ENCODE assay signal across 28 mouse cellular contexts in the genomic region with DNA sequence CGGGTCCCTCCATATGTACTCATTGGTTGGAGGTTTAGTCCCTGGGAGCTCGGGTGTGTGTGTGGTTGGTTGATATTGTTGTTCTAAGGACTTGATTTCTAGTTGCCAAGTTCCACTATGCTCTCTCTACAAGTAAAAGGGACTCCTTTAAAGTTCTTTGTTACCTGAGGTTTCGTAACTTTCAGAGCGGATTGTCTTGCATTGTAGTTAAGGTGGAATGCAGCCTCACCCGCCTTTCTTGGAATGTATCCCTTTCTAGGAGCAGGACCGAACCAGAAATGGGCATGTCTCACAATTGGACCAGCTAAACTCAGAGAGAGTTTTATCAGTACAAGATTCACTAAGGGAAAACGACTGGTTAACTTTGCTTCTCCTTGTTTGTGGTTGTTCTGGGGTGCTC. TPM values are rescaled to one million over a fixed set of nuclear protein-coding genes. Genes with fewer than 3 reads are reported as not detected.
DNase-seq lines count a peak whose midpoint lies in the region; ATAC-seq and TF ChIP-seq lines count a peak whose summit lies in the region.
"Had no signal": no experiment of that assay in that cellular context is flagged by ENCODE, and none has a peak within 500 bp of the region (broad histone marks: within the 10 kb centered on the region; RNA-seq: fewer than 3 reads in every experiment).

No protein-coding gene starts in this region.

- no peak overlapping the region for H3K27ac ChIP-seq in lung, postnatal 0 days (ENCODE audit: low read length)
- peak overlapping the region; percentile 82 for H3K27ac ChIP-seq in ES-E14 (ENCODE audit: insufficient read depth, low read depth, low read length, poor library complexity, severe bottlenecking)
- H3K27ac ChIP-seq in liver, embryonic 12.5 days: peak overlapping the region; percentile 34; the same call in 1 of the 2 replicates
- H3K27ac ChIP-seq: embryonic facial prominence, embryonic 12.5 days; forebrain, embryonic 10.5 days; forebrain, embryonic 15.5 days; hindbrain, embryonic 14.5 days; kidney, postnatal 0 days; limb, embryonic 10.5 days; limb, embryonic 15.5 days; midbrain, embryonic 12.5 days; neural tube, embryonic 13.5 days had no signal

- no peaks in the 10 kb centered on the region for H3K27me3 ChIP-seq in lung, postnatal 0 days (replicated peaks; ENCODE audit: insufficient read depth, low read length)
- no peaks in the 10 kb centered on the region for H3K27me3 ChIP-seq in liver, embryonic 12.5 days (replicated peaks)
- H3K27me3 ChIP-seq: embryonic facial prominence, embryonic 12.5 days; forebrain, embryonic 15.5 days; limb, embryonic 15.5 days; midbrain, embryonic 12.5 days; neural tube, embryonic 13.5 days had no signal

- no peaks in the 10 kb centered on the region for H3K36me3 ChIP-seq in lung, postnatal 0 days (ENCODE audit: insufficient read depth, low read length)
- no peaks in the 10 kb centered on the region for H3K36me3 ChIP-seq in ES-E14 (ENCODE audit: control insufficient read depth, insufficient read depth, low read length, poor library complexity, severe bottlenecking)
- H3K36me3 ChIP-seq in liver, embryonic 12.5 days: no peaks in the 10 kb centered on the region
- H3K36me3 ChIP-seq: embryonic facial prominence, embryonic 12.5 days; forebrain, embryonic 10.5 days; forebrain, embryonic 15.5 days; limb, embryonic 10.5 days; limb, embryonic 15.5 days; midbrain, embryonic 12.5 days; neural tube, embryonic 13.5 days had no signal

- in situ Hi-C loops in ES-E14 (cut with MboI; ENCODE audit: low sequenced_read_pairs in 2 of 2, unreplicated experiment in 2 of 2): no loop called here

- 58% methylated on average over 7 of the region's 7 CpGs for WGBS in lung, postnatal 0 days
- WGBS in liver, embryonic 12.5 days (ENCODE audit: insufficient replicate concordance): 65% methylated on average over 7 of the region's 7 CpGs

- ATAC-seq in lung, postnatal 0 days: no peak
- no peak for ATAC-seq in liver, embryonic 12.5 days
- ATAC-seq: forebrain, embryonic 15.5 days had no signal

- no peak overlapping the region for H3K4me2 ChIP-seq in lung, postnatal 0 days (replicated peaks; ENCODE audit: low read depth, low read length)
- H3K4me2 ChIP-seq in liver, embryonic 12.5 days: no peak overlapping the region
- H3K4me2 ChIP-seq: embryonic facial prominence, embryonic 12.5 days; forebrain, embryonic 15.5 days; heart, embryonic 11.5 days; hindbrain, embryonic 14.5 days; limb, embryonic 15.5 days; lung, embryonic 14.5 days; midbrain, embryonic 12.5 days; neural tube, embryonic 13.5 days had no signal

- no peak overlapping the region for H3K9ac ChIP-seq in lung, postnatal 0 days (replicated peaks; ENCODE audit: low read depth)
- no peak overlapping the region for H3K9ac ChIP-seq in ES-E14 (ENCODE audit: insufficient read depth, low read depth, low read length, poor library complexity, severe bottlenecking)
- no peak overlapping the region for H3K9ac ChIP-seq in liver, embryonic 12.5 days
- H3K9ac ChIP-seq: embryonic facial prominence, embryonic 12.5 days; forebrain, embryonic 15.5 days; hindbrain, embryonic 14.5 days; limb, embryonic 15.5 days; lung, embryonic 14.5 days; midbrain, embryonic 12.5 days; neural tube, embryonic 13.5 days had no signal

- no peaks in the 10 kb centered on the region for H3K9me3 ChIP-seq in lung, postnatal 0 days (ENCODE audit: low read length)
- H3K9me3 ChIP-seq in ES-E14 (ENCODE audit: control insufficient read depth, insufficient read depth, low read depth, low read length): no peaks in the 10 kb centered on the region
- H3K9me3 ChIP-seq in liver, embryonic 12.5 days (replicated peaks): no peaks in the 10 kb centered on the region
- H3K9me3 ChIP-seq: embryonic facial prominence, embryonic 12.5 days; forebrain, embryonic 10.5 days; forebrain, embryonic 15.5 days; limb, embryonic 10.5 days; limb, embryonic 15.5 days; midbrain, embryonic 12.5 days; neural tube, embryonic 13.5 days had no signal

- DNase-seq in lung, postnatal 0 days (ENCODE audit: low spot score): peak; percentile 11
- DNase-seq in lung, postnatal 4 days: no peak
- peak; percentile 66 for DNase-seq in ES-E14 (ENCODE audit: low read depth, low spot score)
- peak; percentile 42 for DNase-seq in yolk sac, embryonic 10.5 days (ENCODE audit: low spot score)
- no peak for DNase-seq in cerebellum, adult 8-10 months
- DNase-seq in kidney, adult 11 months: no peak
- DNase-seq: adrenal gland, adult 8-10 months; B cell, adult 2 months; cerebellum, adult 2 months; cerebellum, postnatal 25 days; gastrocnemius, postnatal 25 days; heart, adult 18-20 months; kidney, adult 2 months; kidney, postnatal 4 days; layer of hippocampus, postnatal 36 days; lung, embryonic 14.5 days; thymus, postnatal 14 days had no signal

- no peak for TF ChIP-seq EP300 in lung, postnatal 0 days (IDR thresholded peaks at IDR 0.05)

- no peak overlapping the region for H3K4me3 ChIP-seq in lung, postnatal 0 days (ENCODE audit: low read depth, low read length)
- H3K4me3 ChIP-seq in ES-E14 (ENCODE audit: insufficient read depth in 1 of 2, low read depth in 1 of 2, low read length in 2 of 2, poor library complexity in 1 of 2, severe bottlenecking in 1 of 2): peak overlapping the region in 1 of 2 experiments; percentile 12; a peak in 1 of 4 replicates
- no peak overlapping the region for H3K4me3 ChIP-seq in liver, embryonic 12.5 days
- H3K4me3 ChIP-seq: embryonic facial prominence, embryonic 12.5 days; forebrain, embryonic 10.5 days; forebrain, embryonic 15.5 days; limb, embryonic 10.5 days; limb, embryonic 15.5 days; midbrain, embryonic 12.5 days; neural tube, embryonic 13.5 days had no signal

- no peak for TF ChIP-seq CTCF in lung, postnatal 0 days (IDR thresholded peaks at IDR 0.05)

- no peaks in the 10 kb centered on the region for H3K4me1 ChIP-seq in lung, postnatal 0 days (ENCODE audit: insufficient read depth, low read depth, low read length)
- peaks cover 10 to 14% of the 10 kb centered on the region in 2 experiments; a peak in 3 of 4 replicates for H3K4me1 ChIP-seq in ES-E14 (ENCODE audit: control insufficient read depth in 2 of 2, insufficient read depth in 2 of 2, low read length in 2 of 2, poor library complexity in 1 of 2)
- H3K4me1 ChIP-seq in liver, embryonic 12.5 days: no peaks in the 10 kb centered on the region
- H3K4me1 ChIP-seq: embryonic facial prominence, embryonic 12.5 days; forebrain, embryonic 15.5 days; limb, embryonic 15.5 days; midbrain, embryonic 12.5 days; neural tube, embryonic 13.5 days had no signal

TF ChIP-seq in ES-E14, 5 proteins besides CTCF, POLR2A, EP300 and RAD21:
- TF ChIP-seq HCFC1 (IDR thresholded peaks at IDR 0.05; ENCODE audit: borderline replicate concordance, insufficient read depth, low read length) (no peak), MAFK (IDR thresholded peaks at IDR 0.05; ENCODE audit: insufficient read depth, low read depth, low read length) (no peak), CHD2 (IDR thresholded peaks at IDR 0.05; ENCODE audit: low read depth, low read length) (no peak), ZC3H11A (IDR thresholded peaks at IDR 0.05; ENCODE audit: borderline replicate concordance, low read depth, low read length) (no peak), ZNF384 (IDR thresholded peaks at IDR 0.05; ENCODE audit: low read depth, low read length) (no peak)

RNA-seq across cellular contexts. Expression of gene Ly75, which starts 28.1 kb away (rescaled TPM):
- 1.7 and 2.2 TPM in 2 replicates for polyA plus RNA-seq in lung, postnatal 0 days (2015; fragmentation: Nextera tagmentation; extraction: Ambion mirVana)
- 20.1 and 50.1 TPM in 2 replicates for total RNA-seq in ES-E14 (2012; rRNA removed)
- polyA plus RNA-seq in liver, embryonic 12.5 days (2016; fragmentation: Nextera tagmentation; extraction: Ambion mirVana): 6.4 and 7.0 TPM in 2 replicates

Comparison
In these comparisons a context has a peak if more than half of its experiments do, and no peak if none do; other contexts are left out.
1. DNase-seq: peak in lung, postnatal 0 days (single experiment), ES-E14 (single experiment) and yolk sac, embryonic 10.5 days (single experiment); none in lung, postnatal 4 days (0 of 2), cerebellum, adult 8-10 months (single experiment) and kidney, adult 11 months (single experiment).